Mouse (Mus musculus) MEL (cell line): ENCODE data around the gene Tmem29. TPM values are rescaled to one million over a fixed set of nuclear protein-coding genes. Genes with fewer than 3 reads are reported as not detected.

Experiments used
- DNase-seq: peaks from one replicate; pipeline ENCODE4 v3.0.0; 2011; ENCODE audit warnings: low read depth, low spot score
- H3K27ac ChIP-seq: 2 replicates; pipeline ENCODE4 v1.5.1; 2012; ENCODE audit warnings: low read depth, mild to moderate bottlenecking, control low read depth, low read length, moderate library complexity; ENCODE audit not compliant: control insufficient read depth
- H3K27me3 ChIP-seq, 2 experiments: fragments of 150-350 bp in 1 of 2; sonication (generic) in 1 of 2; 2 replicates each; pipeline ENCODE4 v1.6.1; 2012; ENCODE audit warnings: low read length in 2 of 2, mild to moderate bottlenecking in 2 of 2, improper control_type of control experiment in 1 of 2, moderate library complexity in 1 of 2; ENCODE audit not compliant: insufficient read depth in 2 of 2, control insufficient read depth in 1 of 2
- H3K36me3 ChIP-seq, 2 experiments: 2 replicates each; pipeline ENCODE4 v1.6.1; 2012 to 2014; ENCODE audit warnings: low read length in 2 of 2, improper control_type of control experiment in 1 of 2, inconsistent platforms in 1 of 2, mild to moderate bottlenecking in 1 of 2; ENCODE audit not compliant: insufficient read depth in 2 of 2, control insufficient read depth in 1 of 2
- H3K4me1 ChIP-seq, 2 experiments: fragments of 150-350 bp in 1 of 2; sonication (generic) in 1 of 2; 2 replicates each; pipeline ENCODE4 v1.6.1; 2012; ENCODE audit warnings: low read length in 2 of 2, improper control_type of control experiment in 1 of 2, mild to moderate bottlenecking in 1 of 2; ENCODE audit not compliant: insufficient read depth in 2 of 2, control insufficient read depth in 1 of 2
- H3K4me3 ChIP-seq, 2 experiments: fragments of 150-350 bp in 1 of 2; sonication (generic) in 1 of 2; 2 replicates each; pipeline ENCODE4 v1.5.1; 2012; ENCODE audit warnings: low read depth in 2 of 2, low read length in 2 of 2, mild to moderate bottlenecking in 2 of 2, moderate library complexity in 2 of 2, control low read depth in 1 of 2, improper control_type of control experiment in 1 of 2; ENCODE audit not compliant: control insufficient read depth in 1 of 2, insufficient read depth in 1 of 2
- H3K79me2 ChIP-seq: 2 replicates; pipeline ENCODE4 v1.6.1; 2012; ENCODE audit warnings: mild to moderate bottlenecking, low read length, moderate library complexity; ENCODE audit not compliant: control insufficient read depth, poor library complexity, insufficient read depth
- H3K9ac ChIP-seq: 2 replicates; pipeline ENCODE4 v1.6.1; 2012; ENCODE audit warnings: low read depth, mild to moderate bottlenecking, control low read depth, low read length, moderate library complexity; ENCODE audit not compliant: control insufficient read depth, poor library complexity, severe bottlenecking
- H3K9me3 ChIP-seq: fragments of 150-350 bp; sonication (generic); replicated peaks from 2 replicates; pipeline ENCODE4 v1.6.1; 2012; ENCODE audit warnings: mild to moderate bottlenecking, low read length, improper control_type of control experiment, moderate library complexity; ENCODE audit not compliant: insufficient read depth
- BHLHE40 ChIP-seq: IDR thresholded peaks from 2 replicates; pipeline ENCODE4 v1.6.1; 2012; ENCODE audit warnings: low read depth, mild to moderate bottlenecking, inconsistent platforms, low read length, improper control_type of control experiment, borderline replicate concordance
- CHD2 ChIP-seq: IDR thresholded peaks from 2 replicates; pipeline ENCODE4 v1.6.1; 2011; ENCODE audit warnings: low read length, improper control_type of control experiment
- CTCF ChIP-seq, 3 experiments: IDR thresholded peaks in 2 of 3; conservative IDR thresholded peaks in 1 of 3; 2 replicates each; pipeline ENCODE4 v1.5.1; 2011 to 2012; ENCODE audit warnings: low read length in 3 of 3, low read depth in 2 of 3, mild to moderate bottlenecking in 2 of 3, improper control_type of control experiment in 1 of 3, inconsistent platforms in 1 of 3, mixed read lengths in 1 of 3, moderate library complexity in 1 of 3; ENCODE audit not compliant: control insufficient read depth in 1 of 3, insufficient read depth in 1 of 3, poor library complexity in 1 of 3, severe bottlenecking in 1 of 3
- ELF1 ChIP-seq: IDR thresholded peaks from 2 replicates; pipeline ENCODE4 v1.6.1; 2014; ENCODE audit warnings: low read depth, mild to moderate bottlenecking, inconsistent platforms, low read length, improper control_type of control experiment, moderate library complexity
- EP300 ChIP-seq, 2 experiments: IDR thresholded peaks; 2 replicates each; pipeline ENCODE4 v1.6.1; 2011; ENCODE audit warnings: improper control_type of control experiment in 2 of 2, low read length in 2 of 2, low read depth in 1 of 2, mild to moderate bottlenecking in 1 of 2
- ETS1 ChIP-seq: IDR thresholded peaks from 2 replicates; pipeline ENCODE4 v1.6.1; 2012; ENCODE audit warnings: low read depth, mild to moderate bottlenecking, inconsistent platforms, low read length, improper control_type of control experiment, moderate library complexity
- GABPA ChIP-seq: IDR thresholded peaks from 2 replicates; pipeline ENCODE4 v1.6.1; 2012; ENCODE audit warnings: low read depth, mild to moderate bottlenecking, inconsistent platforms, low read length, improper control_type of control experiment, moderate library complexity
- GATA1 ChIP-seq: IDR thresholded peaks from 2 replicates; pipeline ENCODE4 v1.6.1; 2011; ENCODE audit warnings: low read depth, low read length, improper control_type of control experiment
- JUND ChIP-seq: IDR thresholded peaks from 2 replicates; pipeline ENCODE4 v1.6.1; 2011; ENCODE audit warnings: low read depth, mild to moderate bottlenecking, improper control_type of control experiment, low read length
- KAT2A ChIP-seq: conservative IDR thresholded peaks from 2 replicates; pipeline ENCODE4 v1.6.1; 2012; ENCODE audit warnings: low read depth, low read length, improper control_type of control experiment, inconsistent platforms
- MAX ChIP-seq: IDR thresholded peaks from 2 replicates; pipeline ENCODE4 v1.6.1; 2011; ENCODE audit warnings: low read length, improper control_type of control experiment
- MEF2A ChIP-seq: IDR thresholded peaks from 2 replicates; pipeline ENCODE4 v1.6.1; 2014; ENCODE audit warnings: low read depth, mild to moderate bottlenecking, inconsistent platforms, low read length, improper control_type of control experiment; ENCODE audit not compliant: poor library complexity, insufficient replicate concordance, severe bottlenecking; ENCODE audit errors: extremely low read depth
- MXI1 ChIP-seq: IDR thresholded peaks from 2 replicates; pipeline ENCODE4 v1.6.1; 2011; ENCODE audit warnings: mild to moderate bottlenecking, low read depth, low read length, improper control_type of control experiment
- MYC ChIP-seq: IDR thresholded peaks from 2 replicates; pipeline ENCODE4 v1.6.1; 2011; ENCODE audit warnings: low read depth, mild to moderate bottlenecking, low read length, improper control_type of control experiment, moderate library complexity
- NRF1 ChIP-seq: IDR thresholded peaks from 2 replicates; pipeline ENCODE4 v1.6.1; 2014; ENCODE audit warnings: low read depth, mild to moderate bottlenecking, inconsistent platforms, low read length, improper control_type of control experiment, moderate library complexity; ENCODE audit not compliant: poor library complexity, insufficient read depth, severe bottlenecking
- POLR2AphosphoS2 ChIP-seq: IDR thresholded peaks from 2 replicates; pipeline ENCODE4 v1.6.1; 2011; ENCODE audit warnings: low read length, improper control_type of control experiment
- POLR2AphosphoS5 ChIP-seq: IDR thresholded peaks from 2 replicates; pipeline ENCODE4 v1.6.1; 2012; ENCODE audit warnings: low read depth, borderline replicate concordance, mild to moderate bottlenecking, inconsistent platforms, low read length, moderate library complexity, mixed read lengths
- RCOR1 ChIP-seq: IDR thresholded peaks from 2 replicates; pipeline ENCODE4 v1.6.1; 2012; ENCODE audit warnings: low read depth, mild to moderate bottlenecking, inconsistent platforms, low read length, improper control_type of control experiment
- TBP ChIP-seq: IDR thresholded peaks from 2 replicates; pipeline ENCODE4 v1.8.0; 2011; ENCODE audit warnings: low read depth, low read length, improper control_type of control experiment
- UBTF ChIP-seq: IDR thresholded peaks from 2 replicates; pipeline ENCODE4 v1.6.1; 2012; ENCODE audit warnings: low read depth, mild to moderate bottlenecking, inconsistent platforms, low read length, improper control_type of control experiment, moderate library complexity, borderline replicate concordance; ENCODE audit not compliant: insufficient read depth
- USF1 ChIP-seq: IDR thresholded peaks from 2 replicates; pipeline ENCODE4 v1.6.1; 2014; ENCODE audit warnings: low read depth, mild to moderate bottlenecking, inconsistent platforms, low read length, improper control_type of control experiment, moderate library complexity
- USF2 ChIP-seq, 2 experiments: IDR thresholded peaks; 2 replicates each; pipeline ENCODE4 v1.6.1; 2011 to 2012; ENCODE audit warnings: improper control_type of control experiment in 2 of 2, low read length in 2 of 2, borderline replicate concordance in 1 of 2, inconsistent platforms in 1 of 2, low read depth in 1 of 2, mild to moderate bottlenecking in 1 of 2; ENCODE audit not compliant: insufficient read depth in 1 of 2
- ZNF384 ChIP-seq: IDR thresholded peaks from 2 replicates; pipeline ENCODE4 v1.6.1; 2012; ENCODE audit warnings: low read depth, mild to moderate bottlenecking, inconsistent platforms, low read length, improper control_type of control experiment
- polyA plus RNA-seq, 2 experiments: library from polyadenylated mRNA; stranded (reverse) in 1 of 2; unstranded in 1 of 2; fragments of >175 nt in 1 of 2; fragments of >200 nt in 1 of 2; gene quantifications; 2 replicates each; pipeline versions ENCODE4 v1.2.1 to v1.2.4; 2012; ENCODE audit warnings: low replicate concordance in 2 of 2, low read depth in 1 of 2; ENCODE audit not compliant: insufficient read length in 2 of 2, insufficient read depth in 1 of 2, missing spikeins in 1 of 2
- total RNA-seq: library from RNA; depleted of rRNA; stranded (reverse); fragments of 300-350 nt; gene quantifications from 2 replicates; pipeline ENCODE4 v1.2.3, GENCODE M21; 2012

The Tmem29 gene
- total and polyA plus RNA-seq, 3 experiments: 37.1 to 66.5 TPM; not detected in 1

DNA sequence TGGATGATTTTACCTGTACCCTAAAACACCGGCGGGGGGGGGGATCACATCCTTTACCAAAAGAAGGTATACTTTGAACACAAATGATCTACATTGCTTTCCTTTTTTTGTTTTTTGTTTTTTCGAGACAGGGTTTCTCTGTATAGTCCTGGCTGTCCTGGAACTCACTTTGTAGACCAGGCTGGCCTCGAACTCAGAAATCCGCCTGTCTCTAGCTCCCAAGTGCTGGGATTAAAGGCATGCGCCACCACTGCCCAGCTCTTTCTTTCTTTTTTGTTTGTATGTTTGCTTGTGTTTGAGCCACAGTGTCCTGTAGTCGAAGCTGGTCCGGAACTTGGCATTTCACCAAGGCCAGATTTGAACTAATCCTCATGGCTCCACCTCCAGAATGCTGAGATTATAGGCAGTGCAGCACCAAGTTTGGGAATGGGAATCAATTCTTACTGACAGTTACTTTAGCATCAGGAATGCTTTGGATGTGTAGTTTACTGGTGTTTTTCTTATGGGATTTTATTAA lies 515 bp upstream of the Tmem29 start:
- peak overlapping the region; percentile 74 for H3K27ac ChIP-seq
- H3K36me3 ChIP-seq: peaks cover 0 to 19% of the 10 kb centered on the region in 2 experiments; a peak in 2 of 4 replicates
- peak overlapping the region; percentile 78 to 90 for H3K4me3 ChIP-seq
- H3K9ac ChIP-seq: peak overlapping the region; percentile 83
- no peaks in the 10 kb centered on the region for H3K9me3 ChIP-seq
- H3K27me3 ChIP-seq: no peaks in the 10 kb centered on the region
- H3K4me1 ChIP-seq: peaks cover 3 to 7% of the 10 kb centered on the region in 2 experiments; a peak in 3 of 4 replicates
- DNase-seq: peak; percentile 28
- H3K79me2 ChIP-seq: peaks cover 6% of the 10 kb centered on the region; the same call in 1 of the 2 replicates
- TF ChIP-seq GATA1: no peak
- TF ChIP-seq TBP: peak; percentile 56
- peak; percentile 49; the same call in 1 of the 2 replicates for TF ChIP-seq RCOR1
- TF ChIP-seq GABPA: no peak

DNA sequence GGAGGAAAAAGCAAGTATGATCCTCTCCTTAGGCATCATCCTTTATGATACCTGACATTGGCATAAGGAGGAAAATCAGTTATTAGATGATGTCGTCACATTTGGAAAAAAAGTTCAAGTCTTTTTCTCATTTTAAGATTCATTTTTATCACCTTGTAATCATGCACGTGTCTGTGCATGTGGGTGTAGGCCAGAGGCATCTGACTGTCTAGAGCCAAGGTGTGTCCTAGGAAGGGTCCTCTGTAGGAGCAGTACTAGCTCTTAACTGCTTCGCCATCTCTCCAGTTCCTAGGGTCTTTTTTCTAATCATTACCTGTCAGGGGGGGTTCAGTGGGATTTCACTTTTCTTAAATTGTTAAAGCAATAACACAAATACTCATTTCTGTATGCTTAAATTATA lies 818 bp downstream of the Tmem29 start:
- 0 out of 2 replicates have a peak overlapping the region, but pooled peaks have one; percentile 8 for H3K9ac ChIP-seq
- H3K27me3 ChIP-seq: no peaks in the 10 kb centered on the region
- peak overlapping the region; percentile 9 to 40 for H3K4me3 ChIP-seq
- H3K9me3 ChIP-seq: no peaks in the 10 kb centered on the region
- H3K4me1 ChIP-seq: peaks cover 0 to 5% of the 10 kb centered on the region in 2 experiments; a peak in 2 of 4 replicates
- DNase-seq: no peak
- H3K79me2 ChIP-seq: peaks cover 6% of the 10 kb centered on the region; the same call in 1 of the 2 replicates
- TF ChIP-seq POLR2AphosphoS2: no peak
- no peak for TF ChIP-seq USF1
- peak; percentile 64; the same call in 1 of the 2 replicates for TF ChIP-seq BHLHE40
- no peak for TF ChIP-seq UBTF
- no peak for TF ChIP-seq JUND
- TF ChIP-seq MEF2A: no peak
- TF ChIP-seq RCOR1: no peak
- TF ChIP-seq GATA1: no peak
- TF ChIP-seq CTCF (IDR thresholded peaks at IDR 0.05 in 2 of 3, conservative IDR thresholded peaks at IDR 0.05 in 1 of 3; ENCODE audit: control insufficient read depth in 1 of 3, insufficient read depth in 1 of 3, low read depth in 2 of 3, low read length in 3 of 3, poor library complexity in 1 of 3, severe bottlenecking in 1 of 3): no peak
- no peak for TF ChIP-seq CHD2
- TF ChIP-seq ZNF384: no peak
- TF ChIP-seq USF2 (IDR thresholded peaks at IDR 0.05; ENCODE audit: borderline replicate concordance in 1 of 2, insufficient read depth in 1 of 2, low read depth in 1 of 2, low read length in 2 of 2): no peak
- no peak for TF ChIP-seq EP300 (IDR thresholded peaks at IDR 0.05; ENCODE audit: low read depth in 1 of 2, low read length in 2 of 2)
- no peak for TF ChIP-seq KAT2A
- no peak for TF ChIP-seq POLR2AphosphoS5
- no peak for TF ChIP-seq MXI1
- no peak for TF ChIP-seq ETS1
- no peak for TF ChIP-seq ELF1
- TF ChIP-seq MAX: peak; percentile 40; the same call in 1 of the 2 replicates
- no peak for TF ChIP-seq TBP
- no peak for TF ChIP-seq NRF1
- TF ChIP-seq MYC: peak; percentile 50; the same call in 1 of the 2 replicates
- peaks cover 0 to 13% of the 10 kb centered on the region in 2 experiments; a peak in 2 of 4 replicates for H3K36me3 ChIP-seq
- H3K27ac ChIP-seq: no peak overlapping the region
